Mouse (Mus musculus): Measurements from ENCODE around the gene Veph1.

The Veph1 gene

GRCm38 (mm10) chr3:66101809-66102598, 194.6 kb downstream of the Veph1 start:
- no peak for DNase-seq (ENCODE audit: low spot score in 2 of 2)

- DNase-seq (ENCODE audit: low spot score in 2 of 2): no peak
These were observed 195.6 kb downstream of the Veph1 start for GRCm38 (mm10) chr3:66101074-66101473.

- no peak for DNase-seq (ENCODE audit: low spot score in 2 of 2)
These were observed 204.9 kb downstream of the Veph1 start for GRCm38 (mm10) chr3:66091746-66092145.

GRCm38 (mm10) chr3:66087608-66088007, 209.0 kb downstream of the Veph1 start:
- no peak for DNase-seq (ENCODE audit: low spot score in 2 of 2)

GRCm38 (mm10) chr3:66083856-66084255, 212.8 kb downstream of the Veph1 start:
- no peak for DNase-seq (ENCODE audit: low spot score in 2 of 2)

- no peak for DNase-seq (ENCODE audit: low spot score in 2 of 2)
These were observed 213.2 kb downstream of the Veph1 start for GRCm38 (mm10) chr3:66083407-66083806.

GRCm38 (mm10) chr3:66082975-66083374, 213.7 kb downstream of the Veph1 start:
- no peak for DNase-seq (ENCODE audit: low spot score in 2 of 2)

- DNase-seq (ENCODE audit: low spot score in 2 of 2): no peak
These were observed 215.3 kb downstream of the Veph1 start for GRCm38 (mm10) chr3:66081363-66081736.

GRCm38 (mm10) chr3:66080631-66081362, 215.8 kb downstream of the Veph1 start:
- no peak for DNase-seq (ENCODE audit: low spot score in 2 of 2)

- DNase-seq (ENCODE audit: low spot score in 2 of 2): no peak
These were observed 216.8 kb downstream of the Veph1 start for GRCm38 (mm10) chr3:66079886-66080285.

- DNase-seq (ENCODE audit: low spot score in 2 of 2): no peak
These were observed 217.6 kb downstream of the Veph1 start for GRCm38 (mm10) chr3:66078898-66079537.

GRCm38 (mm10) chr3:66078026-66078721, 218.5 kb downstream of the Veph1 start:
- peak in 1 of 2 experiments; percentile 33 for DNase-seq (ENCODE audit: low spot score in 2 of 2)

- DNase-seq (ENCODE audit: low spot score in 2 of 2): no peak
These were observed 226.4 kb downstream of the Veph1 start for GRCm38 (mm10) chr3:66070274-66070673.

GRCm38 (mm10) chr3:66063881-66064280, 232.8 kb downstream of the Veph1 start:
- no peak for DNase-seq (ENCODE audit: low spot score in 2 of 2)

- DNase-seq (ENCODE audit: low spot score in 2 of 2): no peak
These were observed 239.7 kb downstream of the Veph1 start for GRCm38 (mm10) chr3:66056912-66057311.

GRCm38 (mm10) chr3:66055652-66056051, 241.0 kb downstream of the Veph1 start:
- DNase-seq (ENCODE audit: low spot score in 2 of 2): no peak

GRCm38 (mm10) chr3:66050092-66050886, 246.3 kb downstream of the Veph1 start:
- no peak for DNase-seq (ENCODE audit: low spot score in 2 of 2)

GRCm38 (mm10) chr3:66040857-66041494, 255.7 kb downstream of the Veph1 start:
- DNase-seq (ENCODE audit: low spot score in 2 of 2): no peak

- no peak for DNase-seq (ENCODE audit: low spot score in 2 of 2)
These were observed 261.4 kb downstream of the Veph1 start for GRCm38 (mm10) chr3:66035226-66035625.

GRCm38 (mm10) chr3:66033346-66033745, 263.3 kb downstream of the Veph1 start:
- DNase-seq (ENCODE audit: low spot score in 2 of 2): peak in 1 of 2 experiments; percentile 29

- DNase-seq (ENCODE audit: low spot score in 2 of 2): no peak
These were observed 271.2 kb downstream of the Veph1 start for GRCm38 (mm10) chr3:66025454-66025853.
